Mouse (Mus musculus) lung, postnatal 0 days (tissue): ENCODE measurements around the gene Gucd1.

Experiments used
- CTCF ChIP-seq: IDR thresholded peaks from 2 replicates; pipeline ENCODE4 v1.5.1; 2016; ENCODE audit warnings: antibody characterized with exemption, mild to moderate bottlenecking
- EP300 ChIP-seq: IDR thresholded peaks from 2 replicates; pipeline ENCODE4 v1.6.1; 2016; ENCODE audit warnings: antibody characterized with exemption, mild to moderate bottlenecking, control low read depth

DNA sequence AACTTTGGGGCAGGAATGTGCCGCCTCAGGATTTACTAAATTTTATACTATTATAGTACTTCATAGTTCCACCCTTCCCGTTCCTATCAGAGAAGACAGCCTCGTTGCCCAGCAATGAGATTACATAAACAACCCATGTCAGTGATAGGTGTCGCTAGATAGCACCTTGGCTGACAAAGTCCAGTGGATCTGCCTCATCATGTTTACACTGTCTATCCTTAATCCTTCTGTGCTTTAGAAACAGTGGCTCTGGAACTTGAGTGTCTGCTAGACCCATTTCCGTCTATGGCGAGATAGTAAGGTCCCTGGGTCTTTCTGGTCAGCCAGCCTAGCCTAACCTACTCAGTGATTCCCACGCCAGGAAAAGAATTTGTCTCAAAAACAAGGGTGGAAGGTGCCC is 17.4 kb downstream of the Gucd1 start:
- TF ChIP-seq CTCF (no peak), EP300 (no peak)
